Mouse (Mus musculus): Measurements from ENCODE around the gene Shroom1. TPM values are rescaled to one million over a fixed set of nuclear protein-coding genes. Genes with fewer than 3 reads are reported as not detected.
"Not testable (repeated sequence)": the region's sequence is repeated elsewhere in the genome, so short reads cannot be mapped to it uniquely, and the experiment has no call there.

Gene Shroom1
- 3.1 and 4.1 TPM in 2 replicates for polyA plus RNA-seq (2015; fragmentation: Nextera tagmentation; extraction: Ambion mirVana)

GRCm38 (mm10) chr11:53456474-53457371, at the start of gene Shroom1, which contains the start of gene Gm10447:
TSS of gene Shroom1 (plus strand) at chr11:53457205.
TSS of gene Gm10447 (minus strand) at chr11:53457110.
- H3K4me3 ChIP-seq (ENCODE audit: low read depth, low read length), result peak within 1 kb of the TSS; percentile 60
- no peaks in the 10 kb centered on the region for H3K36me3 ChIP-seq (ENCODE audit: control insufficient read depth, insufficient read depth)
- H3K27ac ChIP-seq (ENCODE audit: low read length), result peak within 1 kb of the TSS; percentile 56
- H3K9ac ChIP-seq (ENCODE audit: low read depth, low read length), result peak within 1 kb of the TSS; percentile 52
- H3K4me2 ChIP-seq (ENCODE audit: low read depth, low read length), result peak within 1 kb of the TSS; percentile 60
- 4% methylated on average over 42 of the region's 42 CpGs for WGBS (ENCODE audit: insufficient replicate concordance)
- peak; percentile 90 for ATAC-seq (ENCODE audit: low read depth)
- H3K27me3 ChIP-seq (ENCODE audit: control insufficient read depth, insufficient read depth, low read depth, low read length), result peaks cover 36% of the 10 kb centered on the region
- peaks cover 4% of the 10 kb centered on the region for H3K4me1 ChIP-seq (ENCODE audit: control insufficient read depth, low read depth, low read length)
- no peaks in the 10 kb centered on the region for H3K9me3 ChIP-seq (replicated peaks; ENCODE audit: control insufficient read depth, low read length)

GRCm38 (mm10) chr11:53411738-53412137, 45.3 kb upstream of the Shroom1 start:
- no peak overlapping the region for H3K4me2 ChIP-seq (ENCODE audit: low read depth, low read length)
- no peak for ATAC-seq (ENCODE audit: low read depth)
- H3K4me1 ChIP-seq (ENCODE audit: control insufficient read depth, low read depth, low read length), result no peaks in the 10 kb centered on the region
- H3K9ac ChIP-seq (ENCODE audit: low read depth, low read length), result no peak overlapping the region
- no peaks in the 10 kb centered on the region for H3K9me3 ChIP-seq (replicated peaks; ENCODE audit: control insufficient read depth, low read length)
- H3K4me3 ChIP-seq (ENCODE audit: low read depth, low read length), result no peak overlapping the region
- H3K36me3 ChIP-seq (ENCODE audit: control insufficient read depth, insufficient read depth), result peaks cover 41% of the 10 kb centered on the region
- no peaks in the 10 kb centered on the region for H3K27me3 ChIP-seq (ENCODE audit: control insufficient read depth, insufficient read depth, low read depth, low read length)
- H3K27ac ChIP-seq (ENCODE audit: low read length), result no peak overlapping the region

- 84% methylated on average over 4 of the region's 4 CpGs for WGBS (ENCODE audit: insufficient replicate concordance)
- Histone ChIP-seq H3K4me2 (ENCODE audit: low read depth, low read length) (no peak overlapping the region), H3K9me3 (replicated peaks; ENCODE audit: control insufficient read depth, low read length) (no peaks in the 10 kb centered on the region), H3K9ac (ENCODE audit: low read depth, low read length) (no peak overlapping the region), H3K4me1 (ENCODE audit: control insufficient read depth, low read depth, low read length) (no peaks in the 10 kb centered on the region), H3K36me3 (ENCODE audit: control insufficient read depth, insufficient read depth) (peaks cover 39% of the 10 kb centered on the region), H3K27ac (ENCODE audit: low read length) (no peak overlapping the region), H3K4me3 (ENCODE audit: low read depth, low read length) (no peak overlapping the region), H3K27me3 (ENCODE audit: control insufficient read depth, insufficient read depth, low read depth, low read length) (no peaks in the 10 kb centered on the region)
- no peak for ATAC-seq (ENCODE audit: low read depth)
Measured at GRCm38 (mm10) chr11:53413871-53414270, 43.1 kb upstream of the Shroom1 start.

- ATAC-seq (ENCODE audit: low read depth), result peak; percentile 59
- H3K9ac ChIP-seq (ENCODE audit: low read depth, low read length), result no peak overlapping the region
- no peaks in the 10 kb centered on the region for H3K9me3 ChIP-seq (replicated peaks; ENCODE audit: control insufficient read depth, low read length)
- no peaks in the 10 kb centered on the region for H3K27me3 ChIP-seq (ENCODE audit: control insufficient read depth, insufficient read depth, low read depth, low read length)
- H3K36me3 ChIP-seq (ENCODE audit: control insufficient read depth, insufficient read depth), result peaks cover 24% of the 10 kb centered on the region
- no peak overlapping the region for H3K4me2 ChIP-seq (ENCODE audit: low read depth, low read length)
- H3K27ac ChIP-seq (ENCODE audit: low read length), result no peak overlapping the region
- H3K4me3 ChIP-seq (ENCODE audit: low read depth, low read length), result no peak overlapping the region
- H3K4me1 ChIP-seq (ENCODE audit: control insufficient read depth, low read depth, low read length), result no peaks in the 10 kb centered on the region
Measured at GRCm38 (mm10) chr11:53418048-53418447, 39.0 kb upstream of the Shroom1 start.

- Histone ChIP-seq H3K4me2 (ENCODE audit: low read depth, low read length) (peak within 1 kb of the TSS; percentile 36; the same call in 1 of the 2 replicates), H3K9me3 (replicated peaks; ENCODE audit: control insufficient read depth, low read length) (no peaks in the 10 kb centered on the region), H3K9ac (ENCODE audit: low read depth, low read length) (peak within 1 kb of the TSS; percentile 30; the same call in 1 of the 2 replicates), H3K27me3 (ENCODE audit: control insufficient read depth, insufficient read depth, low read depth, low read length) (no peaks in the 10 kb centered on the region), H3K4me1 (ENCODE audit: control insufficient read depth, low read depth, low read length) (no peaks in the 10 kb centered on the region), H3K4me3 (ENCODE audit: low read depth, low read length) (peak within 1 kb of the TSS; percentile 51), H3K27ac (ENCODE audit: low read length) (peak within 1 kb of the TSS; percentile 74), H3K36me3 (ENCODE audit: control insufficient read depth, insufficient read depth) (peaks cover 2% of the 10 kb centered on the region; the same call in 1 of the 2 replicates)
- peak; percentile 82 for ATAC-seq (ENCODE audit: low read depth)
- WGBS (ENCODE audit: insufficient replicate concordance), result 46% methylated on average over 4 of the region's 4 CpGs
Measured at GRCm38 (mm10) chr11:53423036-53423435, 34.0 kb upstream of the Shroom1 start, which contains the start of gene Leap2. TSS of gene Leap2 (minus strand) at chr11:53423170.

- H3K36me3 ChIP-seq (ENCODE audit: control insufficient read depth, insufficient read depth), result peaks cover 12% of the 10 kb centered on the region
- H3K4me3 ChIP-seq (ENCODE audit: low read depth, low read length), result no peak overlapping the region
- no peaks in the 10 kb centered on the region for H3K27me3 ChIP-seq (ENCODE audit: control insufficient read depth, insufficient read depth, low read depth, low read length)
- H3K27ac ChIP-seq (ENCODE audit: low read length), result no peak overlapping the region
- no peaks in the 10 kb centered on the region for H3K9me3 ChIP-seq (replicated peaks; ENCODE audit: control insufficient read depth, low read length)
- H3K4me2 ChIP-seq (ENCODE audit: low read depth, low read length), result no peak overlapping the region
- WGBS (ENCODE audit: insufficient replicate concordance), result 59% methylated on average over 2 of the region's 2 CpGs
- peaks cover 7% of the 10 kb centered on the region for H3K4me1 ChIP-seq (ENCODE audit: control insufficient read depth, low read depth, low read length)
- no peak overlapping the region for H3K9ac ChIP-seq (ENCODE audit: low read depth, low read length)
- 0 out of 2 replicates have a peak, but pooled peaks have one; percentile 30 for ATAC-seq (ENCODE audit: low read depth)
Measured at GRCm38 (mm10) chr11:53424826-53425225, 32.2 kb upstream of the Shroom1 start.

GRCm38 (mm10) chr11:53425251-53425650, 31.8 kb upstream of the Shroom1 start:
- no peak for ATAC-seq (ENCODE audit: low read depth)
- peaks cover 12% of the 10 kb centered on the region for H3K36me3 ChIP-seq (ENCODE audit: control insufficient read depth, insufficient read depth)
- WGBS (ENCODE audit: insufficient replicate concordance), result 56% methylated on average over 3 of the region's 3 CpGs
- H3K9ac ChIP-seq (ENCODE audit: low read depth, low read length), result no peak overlapping the region
- H3K4me1 ChIP-seq (ENCODE audit: control insufficient read depth, low read depth, low read length), result peaks cover 9% of the 10 kb centered on the region
- H3K27me3 ChIP-seq (ENCODE audit: control insufficient read depth, insufficient read depth, low read depth, low read length), result no peaks in the 10 kb centered on the region
- no peak overlapping the region for H3K4me2 ChIP-seq (ENCODE audit: low read depth, low read length)
- no peak overlapping the region for H3K4me3 ChIP-seq (ENCODE audit: low read depth, low read length)
- H3K27ac ChIP-seq (ENCODE audit: low read length), result no peak overlapping the region
- no peaks in the 10 kb centered on the region for H3K9me3 ChIP-seq (replicated peaks; ENCODE audit: control insufficient read depth, low read length)

GRCm38 (mm10) chr11:53425711-53426255, 31.2 kb upstream of the Shroom1 start:
- Histone ChIP-seq H3K36me3 (ENCODE audit: control insufficient read depth, insufficient read depth) (peaks cover 12% of the 10 kb centered on the region), H3K4me2 (ENCODE audit: low read depth, low read length) (no peak overlapping the region), H3K27ac (ENCODE audit: low read length) (peak overlapping the region; percentile 31; the same call in 1 of the 2 replicates), H3K4me3 (ENCODE audit: low read depth, low read length) (no peak overlapping the region), H3K9ac (ENCODE audit: low read depth, low read length) (no peak overlapping the region), H3K9me3 (replicated peaks; ENCODE audit: control insufficient read depth, low read length) (no peaks in the 10 kb centered on the region), H3K27me3 (ENCODE audit: control insufficient read depth, insufficient read depth, low read depth, low read length) (no peaks in the 10 kb centered on the region), H3K4me1 (ENCODE audit: control insufficient read depth, low read depth, low read length) (peaks cover 9% of the 10 kb centered on the region)
- WGBS (ENCODE audit: insufficient replicate concordance), result 72% methylated on average over 6 of the region's 6 CpGs
- no peak for ATAC-seq (ENCODE audit: low read depth)

GRCm38 (mm10) chr11:53426914-53427313, 30.1 kb upstream of the Shroom1 start:
- H3K4me1 ChIP-seq (ENCODE audit: control insufficient read depth, low read depth, low read length), result peaks cover 17% of the 10 kb centered on the region
- not testable (repeated sequence) for H3K9ac ChIP-seq (ENCODE audit: low read depth, low read length); H3K4me2 ChIP-seq (ENCODE audit: low read depth, low read length); H3K4me3 ChIP-seq (ENCODE audit: low read depth, low read length); H3K27ac ChIP-seq (ENCODE audit: low read length); ATAC-seq (ENCODE audit: low read depth); H3K27me3 ChIP-seq (ENCODE audit: control insufficient read depth, insufficient read depth, low read depth, low read length); H3K9me3 ChIP-seq (replicated peaks; ENCODE audit: control insufficient read depth, low read length)
- whole genome bisulfite sequencing (ENCODE audit: insufficient replicate concordance), result 77% methylated on average over 3 of the region's 3 CpGs
- peaks cover 12% of the 10 kb centered on the region for H3K36me3 ChIP-seq (ENCODE audit: control insufficient read depth, insufficient read depth)
